Mouse (Mus musculus): Measurements from ENCODE around the gene Apbb2.

Apbb2 gene

DNA sequence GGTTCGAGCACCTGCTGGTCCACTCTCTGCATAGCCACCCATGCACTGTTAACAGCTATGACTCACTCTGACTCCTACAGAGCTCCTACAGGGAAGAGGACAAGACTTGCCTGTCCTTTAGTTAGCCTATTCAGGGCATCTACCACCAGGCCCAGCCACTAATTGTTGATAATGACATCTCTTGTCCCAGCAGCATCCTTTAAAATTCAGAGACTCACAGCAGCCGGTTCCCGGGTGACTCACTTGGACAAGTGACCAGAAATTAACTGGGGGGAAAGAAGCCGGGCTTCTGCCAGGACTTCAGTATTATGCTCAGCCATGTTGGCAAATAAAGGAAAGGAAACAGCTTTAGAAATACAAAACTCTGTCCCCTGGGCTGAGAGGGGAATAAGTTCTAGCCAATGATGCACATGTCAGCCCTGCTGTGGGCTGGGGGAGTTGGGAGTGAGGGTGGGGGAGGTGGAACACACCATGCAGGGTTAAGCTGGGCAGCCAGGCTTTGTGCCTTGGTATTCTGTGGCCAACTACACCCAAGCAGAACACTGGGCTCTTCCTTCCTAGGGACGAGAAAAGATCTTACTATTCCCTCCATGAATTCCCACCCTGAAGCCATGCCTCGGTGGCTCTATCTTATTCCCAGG is 233.7 kb downstream of the Apbb2 start:
- no peak for DNase-seq (ENCODE audit: extremely low spot score, low spot score)

DNA sequence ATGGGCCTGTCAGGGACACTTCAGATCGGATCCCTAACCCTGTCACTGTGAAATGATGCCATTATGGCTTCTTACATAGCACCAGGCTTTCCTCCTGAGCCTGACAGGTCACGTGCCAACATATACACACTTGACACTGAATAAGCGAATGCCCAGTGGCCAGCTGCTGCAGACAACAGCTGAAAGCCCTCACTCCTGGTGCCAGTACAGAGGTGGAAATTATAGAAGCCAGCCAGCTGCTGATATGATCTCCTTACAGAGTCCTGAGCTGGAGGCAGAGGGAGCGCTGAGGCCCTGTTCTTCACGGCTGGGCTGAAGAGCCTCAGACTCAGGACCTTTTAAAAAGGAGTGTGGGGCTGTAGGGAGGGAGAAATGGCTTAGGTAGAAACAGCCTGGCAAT is 234.5 kb downstream of the Apbb2 start:
- DNase-seq (ENCODE audit: extremely low spot score, low spot score) = no peak

DNA sequence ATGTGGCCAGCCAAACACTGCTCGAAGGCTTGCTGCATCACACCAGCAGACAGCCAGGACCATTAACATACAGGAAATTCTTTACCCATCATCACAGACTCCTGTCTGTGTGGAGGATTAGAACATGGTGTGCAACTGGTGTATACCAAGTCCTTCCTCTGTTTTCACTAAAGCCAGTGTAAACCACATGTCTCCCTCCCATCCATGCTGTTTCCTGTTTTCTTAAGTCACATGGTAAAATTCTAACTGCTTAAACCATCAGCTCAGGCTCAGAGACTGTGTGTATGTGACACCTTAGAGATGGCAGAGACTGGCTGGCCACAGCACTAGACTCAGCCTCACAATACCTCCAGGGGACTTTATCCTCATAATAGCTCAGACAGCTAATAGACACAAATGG is 236.5 kb downstream of the Apbb2 start:
- DNase-seq (ENCODE audit: extremely low spot score, low spot score) = no peak

DNA sequence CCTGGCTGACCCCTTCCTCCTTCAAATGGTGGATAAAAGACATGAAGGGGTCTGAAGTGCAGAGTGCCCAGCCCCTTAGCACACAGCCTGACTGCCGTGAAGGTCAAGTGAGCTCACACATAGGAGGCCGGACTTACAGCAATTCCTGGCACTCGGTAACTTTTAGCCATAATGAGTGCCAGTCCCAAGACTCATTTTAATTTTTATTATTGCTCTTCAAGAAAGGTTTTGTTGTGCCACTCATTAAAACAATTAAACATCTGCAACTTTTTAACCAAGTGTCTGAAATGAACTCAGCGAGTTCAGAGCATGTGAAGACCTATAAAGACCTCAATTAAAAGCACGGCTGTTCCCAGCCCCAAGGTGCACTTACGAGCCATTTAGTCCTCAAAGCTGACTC is 239.6 kb downstream of the Apbb2 start:
- DNase-seq (ENCODE audit: extremely low spot score, low spot score) = no peak

DNA sequence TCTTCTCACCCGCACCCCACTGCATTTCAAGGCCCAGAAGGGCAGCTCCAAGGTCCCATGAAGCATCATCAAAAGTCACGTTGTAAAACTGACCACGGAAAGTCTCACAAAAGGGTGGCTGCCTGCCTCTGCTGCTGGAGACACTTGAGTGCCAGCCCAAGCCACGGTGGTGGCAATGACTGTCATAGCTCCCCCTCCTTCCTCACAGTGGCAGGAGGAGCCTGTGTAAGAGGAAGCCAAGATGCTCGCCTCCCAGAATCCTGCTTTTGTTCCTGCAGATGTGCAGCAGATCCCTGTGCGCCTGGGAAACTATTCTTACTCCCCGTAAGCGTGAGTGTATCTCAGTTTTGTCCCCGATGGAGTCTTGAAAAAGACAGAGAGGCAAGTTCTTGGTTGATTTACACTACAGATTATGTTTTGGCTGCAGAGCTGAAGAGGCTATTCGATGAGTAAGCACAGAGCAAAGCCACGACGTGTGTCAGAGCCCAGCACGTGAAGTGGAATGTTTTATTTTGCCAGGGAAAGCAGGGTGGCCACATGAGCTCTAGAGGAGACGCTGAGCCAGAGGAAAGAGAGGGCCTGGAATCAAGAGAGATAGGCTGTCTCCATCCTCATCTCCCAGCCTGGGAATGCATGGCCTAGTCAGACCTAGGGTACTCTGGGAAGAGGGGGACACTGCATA is 241.9 kb downstream of the Apbb2 start:
- DNase-seq (ENCODE audit: extremely low spot score, low spot score) = no peak

DNA sequence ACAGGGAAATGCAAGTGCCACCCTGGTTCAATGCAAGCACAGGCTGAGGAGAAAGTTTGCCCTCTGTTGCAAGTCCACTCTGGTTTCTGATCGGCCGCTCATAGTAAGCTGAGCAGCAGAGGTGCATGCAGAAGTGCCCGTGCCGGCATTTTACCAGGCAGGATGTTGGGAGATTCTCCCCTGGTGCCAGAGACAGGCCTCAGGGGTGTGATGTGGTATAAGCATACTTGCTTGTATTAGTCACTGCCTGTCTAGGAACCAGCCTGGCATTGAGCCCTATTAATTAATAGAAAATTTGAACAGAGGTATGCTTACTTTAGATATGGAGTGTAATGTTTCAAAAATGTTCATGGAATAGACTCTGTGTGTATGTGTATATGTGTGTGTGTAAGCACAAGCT is 244.2 kb downstream of the Apbb2 start:
- DNase-seq (ENCODE audit: extremely low spot score, low spot score) = no peak

DNA sequence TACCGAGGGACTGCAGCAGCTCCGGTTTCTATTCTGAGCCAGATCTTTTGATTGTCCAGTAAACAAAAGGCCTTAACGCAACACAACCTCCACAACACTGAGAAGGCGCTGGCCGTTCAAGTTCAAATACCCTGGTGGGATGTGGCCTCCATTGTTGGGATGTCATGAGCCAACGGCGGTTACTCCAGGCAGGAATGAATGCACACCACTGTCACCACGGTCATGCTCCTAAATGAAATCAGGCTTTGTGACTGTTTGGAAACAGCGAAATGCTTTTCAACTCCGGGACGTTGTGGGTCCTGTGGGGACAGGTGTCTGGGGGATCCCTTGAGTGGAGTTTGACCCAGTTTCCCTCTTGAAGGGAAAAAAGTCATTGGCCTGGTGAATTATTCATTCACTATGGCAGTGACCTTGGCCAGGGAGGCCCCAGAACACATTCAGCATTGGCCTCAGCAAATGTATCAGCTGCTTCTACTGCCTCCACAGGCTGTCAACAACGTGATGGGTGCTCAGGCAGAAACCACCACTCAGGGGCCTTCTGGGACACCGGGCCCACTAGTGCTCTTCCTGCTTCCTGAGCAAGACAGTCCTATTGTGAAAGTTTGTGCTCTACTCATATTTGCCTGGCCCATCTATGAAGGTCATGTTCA is 244.9 kb downstream of the Apbb2 start:
- DNase-seq (ENCODE audit: extremely low spot score, low spot score) = no peak

DNA sequence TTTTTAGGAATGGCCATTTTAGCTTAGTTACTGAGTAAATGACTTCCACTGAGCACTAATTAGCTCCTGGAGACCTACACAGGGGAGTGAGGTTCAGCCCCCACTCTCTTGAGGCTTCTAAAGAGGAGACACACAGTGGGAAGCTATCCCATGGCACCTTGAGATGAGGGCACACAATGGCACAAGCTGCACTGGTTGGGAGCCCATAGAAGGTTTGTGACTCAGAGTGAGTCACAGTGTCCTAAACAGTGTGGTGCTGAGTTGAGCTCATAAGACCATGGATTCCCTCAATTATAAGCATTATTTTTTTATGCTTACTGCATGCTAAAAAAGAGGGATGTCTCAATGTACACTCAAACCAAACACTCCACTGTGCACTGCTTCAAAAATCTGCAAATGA is 247.5 kb downstream of the Apbb2 start:
- DNase-seq (ENCODE audit: extremely low spot score, low spot score) = no peak

DNA sequence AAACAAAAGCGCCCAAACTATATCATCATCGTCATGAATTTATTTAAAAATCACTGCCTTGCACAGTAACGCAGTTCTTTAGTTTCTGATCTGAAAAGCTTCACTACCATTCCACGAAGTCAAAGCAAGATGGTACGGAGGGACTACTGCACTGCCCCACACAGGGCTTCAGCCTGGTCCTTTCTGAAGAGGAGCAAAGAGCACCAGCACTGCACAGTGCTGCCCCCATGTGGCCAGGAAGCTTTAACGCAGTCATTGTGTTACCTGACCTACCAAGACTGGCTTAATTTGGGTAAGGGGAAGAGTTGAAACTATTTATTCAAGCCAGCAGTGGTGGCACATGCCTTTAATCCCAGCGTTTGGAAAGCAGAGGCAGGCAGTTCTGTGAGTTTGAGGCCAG is 249.6 kb downstream of the Apbb2 start:
- peak; percentile 55 for DNase-seq (ENCODE audit: extremely low spot score, low spot score)

DNA sequence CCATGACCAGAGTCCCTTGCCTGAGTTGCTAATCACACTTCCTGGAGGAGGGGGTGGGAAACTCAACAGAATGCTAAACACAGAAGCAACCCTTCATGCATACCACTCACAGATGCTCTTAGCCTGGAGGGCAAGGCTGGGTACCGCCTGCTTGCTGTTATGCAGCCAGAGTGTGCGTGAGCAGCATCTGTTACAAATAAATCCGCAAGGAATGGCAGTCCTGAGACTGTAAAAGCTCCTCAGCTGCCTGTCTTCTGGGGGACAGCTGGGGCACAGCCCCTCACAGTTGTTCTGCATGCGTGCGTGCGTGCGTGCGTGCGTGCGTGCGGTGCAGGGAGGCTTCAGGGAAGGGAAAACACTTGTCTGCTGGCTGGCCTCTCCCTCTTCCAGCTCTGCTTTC is 250.9 kb downstream of the Apbb2 start:
- DNase-seq (ENCODE audit: extremely low spot score, low spot score) = peak; percentile 24

DNA sequence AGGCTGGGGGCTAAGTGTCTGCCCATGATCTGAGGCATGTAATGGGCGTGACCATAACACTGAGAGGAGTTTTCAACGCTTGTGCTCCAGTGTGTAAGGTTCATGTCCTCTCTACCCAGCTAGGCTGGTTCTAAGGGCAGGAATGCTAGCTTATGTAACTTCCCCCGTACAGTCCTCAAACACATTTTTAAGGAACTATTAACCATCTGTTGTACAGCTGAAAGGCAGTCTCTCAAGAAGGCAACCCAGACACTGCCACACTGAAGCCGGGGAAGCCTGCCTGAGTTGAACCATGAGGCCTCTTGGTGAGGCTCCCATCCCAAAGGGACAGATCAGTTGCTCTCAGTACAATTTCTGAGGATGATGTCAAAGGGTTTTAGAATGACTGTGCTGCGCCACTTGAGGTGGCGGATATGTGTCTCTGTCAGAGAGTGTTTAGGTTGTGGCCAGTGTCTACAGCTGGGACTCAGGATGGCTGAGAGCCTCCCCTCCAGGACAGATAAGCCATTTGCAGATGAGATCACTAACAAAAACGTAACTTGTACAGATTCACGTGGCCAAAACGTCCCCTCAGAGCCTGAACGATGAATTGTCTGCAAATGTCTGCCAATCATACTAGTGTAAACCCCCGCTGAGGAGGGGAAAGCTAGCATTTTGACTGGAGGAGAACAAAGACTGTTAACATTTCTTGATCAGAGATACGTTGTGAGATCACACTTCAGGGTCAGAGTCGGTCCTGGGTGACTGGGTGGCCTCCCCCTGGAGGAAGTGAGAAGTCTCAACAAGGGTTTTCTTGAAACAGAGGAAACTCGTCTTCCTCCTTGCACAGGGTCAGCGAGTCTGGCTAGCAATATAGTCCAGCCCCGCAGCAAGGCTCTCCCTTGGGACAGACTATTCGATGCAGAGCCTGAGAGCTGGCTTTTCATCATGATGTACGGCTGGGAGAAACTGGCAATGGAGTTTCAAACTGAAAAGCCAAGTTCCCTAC is 255.0 kb downstream of the Apbb2 start:
- DNase-seq (ENCODE audit: extremely low spot score, low spot score) = no peak

DNA sequence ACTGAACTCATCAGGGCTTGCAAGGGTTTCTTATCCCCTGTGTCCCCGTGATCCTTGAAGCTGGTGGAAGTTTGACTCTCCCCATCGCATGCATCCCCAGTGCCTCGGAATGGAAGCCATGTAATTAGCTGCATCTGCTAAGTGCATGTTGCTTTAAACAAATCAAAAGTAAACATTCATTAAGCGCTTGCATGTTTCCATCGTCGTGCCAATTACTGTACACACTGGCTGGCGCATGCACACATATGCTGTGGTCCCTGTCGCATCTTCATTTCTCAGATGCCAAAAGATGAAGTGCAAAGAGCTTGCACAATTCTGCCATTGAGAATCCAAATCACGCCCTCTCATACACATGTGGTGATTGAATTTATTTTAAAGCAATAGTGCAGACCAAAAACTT is 257.8 kb downstream of the Apbb2 start:
- DNase-seq (ENCODE audit: extremely low spot score, low spot score) = no peak

DNA sequence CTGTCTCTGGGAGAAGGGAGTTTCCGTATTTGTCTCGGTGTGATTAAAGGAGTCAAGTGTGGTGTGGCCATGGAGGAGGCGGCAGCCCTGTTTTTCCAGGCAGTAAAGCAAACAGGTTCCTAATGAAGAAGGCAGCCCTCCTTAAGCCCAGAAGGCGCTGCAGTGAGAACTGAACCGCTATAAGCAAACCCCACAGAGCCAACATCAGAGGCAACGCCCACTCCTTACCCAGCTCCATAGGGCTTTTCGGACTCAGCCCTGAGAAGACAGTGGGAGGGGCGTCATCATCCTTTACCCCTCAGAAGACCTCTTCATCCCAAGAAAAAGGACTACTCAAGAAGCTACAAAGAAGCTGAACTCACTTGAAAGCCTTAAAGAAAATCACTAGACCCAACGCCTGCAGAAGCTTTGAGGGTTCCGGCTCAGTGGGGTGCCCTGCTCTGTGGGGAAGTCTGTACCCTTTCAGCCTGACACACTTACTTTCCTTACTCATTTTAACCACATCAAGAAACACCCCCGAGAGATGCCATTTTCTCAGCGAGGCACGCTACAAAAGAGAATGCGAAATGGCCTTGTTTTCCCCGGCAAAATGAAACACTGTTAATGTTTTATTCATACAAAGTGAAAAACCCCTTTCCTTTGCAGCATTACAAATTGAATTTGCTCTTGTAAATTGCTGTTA is 258.7 kb downstream of the Apbb2 start:
- DNase-seq (ENCODE audit: extremely low spot score, low spot score) = no peak

DNA sequence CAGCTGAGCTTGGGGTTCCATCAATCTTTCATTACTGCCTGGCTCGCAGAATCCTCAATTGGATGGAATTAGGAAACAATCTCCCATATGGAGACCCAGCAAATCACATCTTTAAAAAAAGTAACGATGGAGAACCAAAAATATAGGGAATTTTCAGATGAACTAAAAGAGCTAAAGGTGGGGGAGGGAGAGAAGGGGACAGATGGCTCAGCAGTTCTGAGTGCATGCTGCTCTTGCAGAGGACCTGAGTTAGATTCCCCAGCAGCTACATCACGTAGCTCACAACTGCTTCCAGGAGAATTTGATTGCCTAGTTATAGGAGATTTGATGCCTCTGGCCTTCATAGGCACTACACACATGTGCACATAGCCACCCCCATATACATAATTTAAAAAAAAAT is 263.4 kb downstream of the Apbb2 start:
- no peak for DNase-seq (ENCODE audit: extremely low spot score, low spot score)

DNA sequence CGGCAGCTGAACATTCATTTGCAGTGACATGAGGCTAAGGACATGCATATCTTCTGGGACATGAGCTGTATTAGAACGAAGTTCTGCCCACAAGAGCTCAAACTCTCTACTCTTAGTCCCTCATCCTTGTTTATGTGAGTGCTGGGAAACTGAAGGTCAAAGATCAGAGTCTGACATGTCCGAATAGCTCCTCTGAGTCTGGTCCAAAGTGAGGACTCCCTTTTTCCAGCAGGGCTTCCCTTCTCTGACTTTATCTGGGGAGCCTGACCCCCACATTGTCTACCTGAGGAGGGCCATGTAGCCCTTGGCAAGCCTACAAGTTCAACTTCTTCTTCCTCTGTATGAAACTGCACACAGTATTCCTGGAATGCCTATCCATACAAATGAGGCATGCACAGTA is 264.7 kb downstream of the Apbb2 start:
- DNase-seq (ENCODE audit: extremely low spot score, low spot score) = no peak

DNA sequence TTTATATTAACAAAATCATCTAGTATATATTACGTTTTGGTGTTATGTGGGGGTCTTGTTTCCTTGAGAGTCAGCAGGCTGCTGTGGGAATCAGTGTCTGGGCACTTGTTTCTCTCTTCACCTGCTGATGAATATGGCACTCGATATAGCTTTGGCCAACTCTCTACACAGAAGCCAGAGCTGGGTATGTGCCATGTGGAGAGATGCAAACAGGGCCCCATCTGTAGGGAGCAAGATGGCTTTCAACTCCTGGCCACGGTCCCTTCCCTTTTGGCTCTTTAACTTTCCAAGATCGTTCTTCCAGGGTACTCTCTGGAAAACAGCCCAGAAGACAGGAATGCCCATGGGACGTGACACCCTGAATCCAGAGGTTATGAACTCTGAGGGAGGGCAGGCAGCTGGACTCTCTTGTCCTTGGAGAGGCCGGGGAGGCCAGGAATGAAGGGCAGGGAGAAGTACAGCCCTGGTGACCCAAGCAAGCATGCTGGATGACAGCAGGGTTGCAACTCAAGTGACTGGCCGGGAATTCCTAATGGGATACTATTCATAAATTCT is 266.7 kb downstream of the Apbb2 start:
- DNase-seq (ENCODE audit: extremely low spot score, low spot score) = no peak

DNA sequence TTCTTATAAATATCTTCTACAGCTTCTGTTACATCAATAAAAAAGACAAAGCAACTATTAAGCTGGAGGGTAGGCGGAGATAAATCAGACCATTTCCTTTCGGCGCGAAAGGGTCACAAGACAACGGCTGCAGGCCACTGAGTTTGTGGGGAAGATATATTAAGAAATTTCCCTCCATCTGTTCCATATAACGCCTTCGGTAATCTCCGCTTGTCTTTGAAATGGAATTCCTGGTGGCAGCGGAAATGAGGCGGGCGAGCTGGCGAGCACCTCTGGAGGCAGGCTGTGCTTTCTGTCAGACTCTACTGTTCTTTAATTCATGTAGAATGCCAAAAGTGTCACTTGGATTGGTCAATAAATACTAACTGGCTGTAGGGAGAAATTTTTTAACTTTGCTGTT is 267.5 kb downstream of the Apbb2 start:
- DNase-seq (ENCODE audit: extremely low spot score, low spot score) = no peak

DNA sequence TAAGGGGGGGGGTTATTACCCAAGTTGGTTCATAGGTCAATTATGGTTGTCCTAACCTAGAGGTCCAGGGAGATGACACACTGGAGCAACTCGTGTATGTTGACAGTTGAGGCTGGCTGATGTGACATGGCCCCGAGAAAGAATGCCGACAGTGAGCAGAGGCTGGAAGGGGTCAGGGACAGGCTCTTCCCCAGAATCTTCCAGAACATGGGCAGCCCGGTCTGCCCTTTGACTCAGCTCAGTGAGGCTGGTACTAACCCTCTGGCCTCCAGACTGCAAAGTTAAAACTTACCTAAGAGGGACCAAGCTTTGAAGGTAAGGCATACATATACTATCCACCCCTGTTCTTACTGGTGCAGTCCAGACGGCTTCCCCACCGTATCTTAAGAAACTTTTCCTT is 268.0 kb downstream of the Apbb2 start:
- DNase-seq (ENCODE audit: extremely low spot score, low spot score) = no peak

DNA sequence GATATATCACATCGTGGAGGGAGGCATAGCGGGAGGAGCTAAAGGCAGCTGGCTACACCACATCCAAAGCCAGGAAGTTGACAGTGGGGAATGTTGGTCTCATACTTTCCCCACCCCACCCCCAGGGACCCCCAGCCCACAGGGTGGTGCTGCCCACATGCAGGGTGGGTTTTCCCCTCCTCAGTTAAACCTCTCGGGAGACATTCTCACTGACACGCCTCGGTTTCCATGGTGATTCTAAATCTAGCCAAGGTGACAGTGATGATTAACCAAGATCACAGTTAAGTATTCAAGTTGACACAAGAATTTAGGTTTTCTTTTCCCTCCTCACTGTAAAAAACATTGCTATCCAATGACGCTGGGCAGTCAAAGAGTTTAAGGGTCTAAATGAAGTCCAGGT is 270.2 kb downstream of the Apbb2 start:
- DNase-seq (ENCODE audit: extremely low spot score, low spot score) = no peak

DNA sequence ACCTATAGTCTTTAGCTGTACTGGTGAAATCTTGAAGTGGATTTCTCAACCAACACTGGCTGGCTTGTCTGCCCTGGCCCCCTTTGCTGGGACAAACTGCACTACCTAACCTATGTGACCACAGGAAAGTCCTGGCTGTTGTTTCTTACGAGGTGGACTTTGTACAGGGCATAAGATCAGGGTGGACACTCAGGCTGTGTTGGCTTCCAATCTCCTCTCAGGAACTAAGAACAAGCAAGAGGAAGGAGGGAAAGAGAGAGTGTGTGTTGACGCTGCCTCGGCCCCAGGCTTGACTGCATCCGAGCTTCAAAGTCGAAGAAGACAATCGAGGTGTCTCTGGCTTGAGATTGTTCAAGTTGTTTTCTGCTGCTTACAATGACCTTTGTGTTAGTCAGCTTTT is 271.8 kb downstream of the Apbb2 start:
- no peak for DNase-seq (ENCODE audit: extremely low spot score, low spot score)

DNA sequence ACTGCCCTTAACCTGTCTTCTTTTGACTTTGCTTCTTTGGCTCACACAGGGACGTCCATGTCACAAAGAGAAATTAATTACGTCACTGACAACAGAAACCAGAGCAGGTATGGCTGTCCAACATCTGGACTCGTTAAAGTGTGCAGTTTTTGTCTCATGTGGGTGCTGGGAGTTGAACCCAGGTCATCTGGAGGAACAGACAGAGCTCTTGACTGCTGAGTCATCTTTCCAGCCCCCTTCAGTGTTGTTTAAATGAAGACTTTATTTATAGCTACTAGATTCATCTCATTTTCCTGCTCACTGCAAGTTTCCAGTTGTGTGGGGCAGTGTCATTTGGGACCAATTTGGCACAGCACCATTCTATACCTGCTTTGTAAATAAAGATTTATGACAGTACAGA is 273.4 kb downstream of the Apbb2 start:
- no peak for DNase-seq (ENCODE audit: extremely low spot score, low spot score)

Measured in neural tube, embryonic 10.5 days (tissue).